Mouse (Mus musculus) lung, adult 18-20 months (tissue): ENCODE measurements around the gene Frs2.
"Not testable (repeated sequence)": the region's sequence is repeated elsewhere in the genome, so short reads cannot be mapped to it uniquely, and the experiment has no call there.

ENCODE experiments used
- DNase-seq, 2 experiments: peaks; one replicate each; pipeline ENCODE4 v3.0.0; 2022; ENCODE audit warnings: mixed read lengths in 2 of 2

The Frs2 gene

GRCm38 (mm10) chr10:117100175-117100574 lies 48.2 kb downstream of the Frs2 start:
- no peak for DNase-seq

GRCm38 (mm10) chr10:117097116-117097698 lies 51.1 kb downstream of the Frs2 start:
- DNase-seq = no peak

GRCm38 (mm10) chr10:117096096-117096495 lies 52.2 kb downstream of the Frs2 start:
- DNase-seq = no peak

GRCm38 (mm10) chr10:117094504-117095329 lies 53.6 kb downstream of the Frs2 start:
- peak; percentile 33 to 65 for DNase-seq

- DNase-seq = no peak
These were observed 58.7 kb downstream of the Frs2 start for GRCm38 (mm10) chr10:117089628-117090027.

- DNase-seq = no peak
These were observed 66.4 kb downstream of the Frs2 start for GRCm38 (mm10) chr10:117081914-117082359.

- no peak for DNase-seq
These were observed 67.0 kb downstream of the Frs2 start for GRCm38 (mm10) chr10:117081326-117081725.

GRCm38 (mm10) chr10:117078284-117078683 lies 70.0 kb downstream of the Frs2 start:
- peak; percentile 15 to 29 for DNase-seq

GRCm38 (mm10) chr10:117073176-117073575 lies 75.2 kb downstream of the Frs2 start:
- no peak for DNase-seq

GRCm38 (mm10) chr10:117072191-117072888 lies 76.0 kb downstream of the Frs2 start:
- peak in 1 of 2 experiments; percentile 25 for DNase-seq

- no peak for DNase-seq
These were observed 79.2 kb downstream of the Frs2 start for GRCm38 (mm10) chr10:117069109-117069508.

GRCm38 (mm10) chr10:117064076-117064475 lies 84.3 kb downstream of the Frs2 start:
- no peak for DNase-seq

GRCm38 (mm10) chr10:117063254-117064021 lies 84.9 kb downstream of the Frs2 start, which contains the start of gene Cct2:
TSS of gene Cct2 (minus strand) at chr10:117063814.
- DNase-seq = peak; percentile 91 to 92

GRCm38 (mm10) chr10:117062894-117063253 lies 85.5 kb downstream of the Frs2 start:
- DNase-seq = no peak

- no peak for DNase-seq
These were observed 92.7 kb downstream of the Frs2 start for GRCm38 (mm10) chr10:117055668-117056067.

- DNase-seq = no peak
These were observed 98.3 kb downstream of the Frs2 start for GRCm38 (mm10) chr10:117049961-117050597.

GRCm38 (mm10) chr10:117049253-117049652 lies 99.1 kb downstream of the Frs2 start:
- no peak for DNase-seq

- no peak for DNase-seq
These were observed 102.9 kb downstream of the Frs2 start, which contains the start of gene Lrrc10 for GRCm38 (mm10) chr10:117045175-117046056. TSS of gene Lrrc10 (plus strand) at chr10:117045341.

- DNase-seq = not testable (repeated sequence)
These were observed 104.7 kb downstream of the Frs2 start for GRCm38 (mm10) chr10:117043497-117044166.

- no peak for DNase-seq
These were observed 106.0 kb downstream of the Frs2 start for GRCm38 (mm10) chr10:117042295-117042694.
